Mouse (Mus musculus): Measurements from ENCODE around the gene Cd300lg. TPM values are rescaled to one million over a fixed set of nuclear protein-coding genes. Genes with fewer than 3 reads are reported as not detected.

Gene Cd300lg
- polyA plus RNA-seq, 1 experiment = 5.4 TPM

DNA sequence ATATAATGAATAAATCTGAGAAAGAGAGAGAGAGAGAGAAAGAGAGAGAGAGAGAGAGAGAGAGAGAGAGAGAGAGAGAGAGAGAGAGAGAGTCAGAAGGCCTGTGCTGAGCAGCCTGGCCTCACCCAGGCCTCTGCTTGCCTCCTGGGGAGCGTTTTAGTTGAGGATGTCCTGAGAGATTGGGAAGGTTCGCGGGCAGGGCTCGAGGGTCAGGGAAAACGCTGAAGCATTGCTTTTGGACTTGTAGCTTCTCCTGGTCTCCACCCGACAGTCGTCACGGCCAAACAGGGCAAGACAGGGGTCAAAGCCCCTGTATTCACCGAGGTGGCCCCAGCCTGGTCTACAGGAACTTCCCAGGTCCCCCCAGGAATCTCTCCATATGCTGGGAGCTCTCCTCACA, 5.3 kb downstream of the Cd300lg start:
- H3K27ac ChIP-seq (ENCODE audit: insufficient read depth, low read depth, low read length) = no peak overlapping the region

DNA sequence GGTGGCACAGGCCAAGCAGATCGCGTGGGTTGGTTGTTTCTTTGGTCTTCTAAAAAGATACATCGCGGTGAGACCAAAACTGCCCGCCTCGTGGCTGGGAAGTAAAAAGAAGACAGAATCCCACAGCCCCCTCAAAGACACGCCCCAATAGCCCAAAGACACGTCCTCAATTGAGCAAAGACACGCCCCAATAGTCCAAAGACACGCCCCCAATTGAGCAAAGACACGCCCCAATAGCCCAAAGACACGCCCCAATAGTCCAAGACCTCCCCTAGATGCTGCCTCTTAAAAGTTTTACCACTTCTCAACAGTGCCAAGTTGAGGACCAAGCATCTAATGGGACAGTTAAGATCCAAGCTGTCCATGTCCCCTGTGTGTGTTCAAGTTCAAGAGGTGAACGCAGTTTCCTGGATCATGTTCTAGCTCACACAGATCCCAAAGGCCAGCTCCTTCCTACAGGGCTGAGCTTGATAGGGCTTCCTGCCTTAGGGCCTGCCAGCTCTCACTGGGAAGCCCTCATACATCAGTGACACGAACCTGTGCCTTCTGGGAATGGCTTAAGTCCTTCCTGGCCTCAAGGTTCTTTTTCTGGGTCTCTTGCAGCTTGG, 8.7 kb downstream of the Cd300lg start:
- Histone ChIP-seq H3K4me1 (ENCODE audit: control insufficient read depth, insufficient read depth, insufficient read length, low read length) (peaks cover 2% of the 10 kb centered on the region; the same call in 1 of the 2 replicates), H3K27me3 (ENCODE audit: control insufficient read depth, insufficient read depth, low read length) (no peaks in the 10 kb centered on the region), H3K4me3 (ENCODE audit: low read depth, low read length) (no peak overlapping the region), H3K36me3 (ENCODE audit: control insufficient read depth, insufficient read depth, low read length) (no peaks in the 10 kb centered on the region), H3K27ac (ENCODE audit: insufficient read depth, low read depth, low read length) (no peak overlapping the region)
- TF ChIP-seq CTCF (IDR thresholded peaks at IDR 0.05; ENCODE audit: extremely low read depth, insufficient read length, insufficient replicate concordance, low read depth, low read length) (no peak), POLR2A (IDR thresholded peaks at IDR 0.05; ENCODE audit: low read depth, low read length) (no peak)
- 60% methylated on average over 14 of the region's 14 CpGs for WGBS

More for the DNA sequence above, 5.3 kb downstream of the Cd300lg start:
- TF ChIP-seq POLR2A (IDR thresholded peaks at IDR 0.05; ENCODE audit: low read depth, low read length) (no peak), CTCF (IDR thresholded peaks at IDR 0.05; ENCODE audit: extremely low read depth, insufficient read length, insufficient replicate concordance, low read depth, low read length) (no peak)
- WGBS = 82% methylated on average over 9 of the region's 9 CpGs
- Histone ChIP-seq H3K36me3 (ENCODE audit: control insufficient read depth, insufficient read depth, low read length) (no peaks in the 10 kb centered on the region), H3K4me1 (ENCODE audit: control insufficient read depth, insufficient read depth, insufficient read length, low read length) (no peaks in the 10 kb centered on the region), H3K4me3 (ENCODE audit: low read depth, low read length) (no peak overlapping the region), H3K27me3 (ENCODE audit: control insufficient read depth, insufficient read depth, low read length) (no peaks in the 10 kb centered on the region)

DNA sequence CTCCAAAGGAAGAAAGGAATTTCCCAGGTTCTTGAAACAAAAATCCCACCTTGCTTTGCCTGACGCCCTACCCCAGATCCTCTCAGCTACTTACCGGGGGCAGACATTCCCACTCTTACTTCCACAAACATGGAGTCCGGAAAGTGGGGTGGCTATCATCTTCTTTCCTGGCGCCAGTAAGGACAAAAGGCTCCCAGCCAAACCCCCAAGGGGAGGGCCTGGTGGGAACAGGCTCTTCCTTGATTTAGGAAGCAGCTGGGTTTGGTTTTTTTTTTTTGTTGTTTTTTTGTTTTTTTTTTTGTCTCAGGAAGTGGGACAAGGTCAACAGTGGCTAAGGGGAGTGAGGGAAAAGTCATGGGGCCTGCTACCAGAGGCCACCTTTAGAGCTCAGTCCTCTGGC, 10.2 kb downstream of the Cd300lg start:
- Histone ChIP-seq H3K4me1 (ENCODE audit: control insufficient read depth, insufficient read depth, insufficient read length, low read length) (peaks cover 2% of the 10 kb centered on the region; the same call in 1 of the 2 replicates), H3K27me3 (ENCODE audit: control insufficient read depth, insufficient read depth, low read length) (no peaks in the 10 kb centered on the region), H3K36me3 (ENCODE audit: control insufficient read depth, insufficient read depth, low read length) (no peaks in the 10 kb centered on the region), H3K4me3 (ENCODE audit: low read depth, low read length) (no peak overlapping the region; the same call in 1 of the 2 replicates), H3K27ac (ENCODE audit: insufficient read depth, low read depth, low read length) (peak overlapping the region; percentile 71)
- TF ChIP-seq POLR2A (IDR thresholded peaks at IDR 0.05; ENCODE audit: low read depth, low read length) (no peak), CTCF (IDR thresholded peaks at IDR 0.05; ENCODE audit: extremely low read depth, insufficient read length, insufficient replicate concordance, low read depth, low read length) (no peak)
- 70% methylated on average over 4 of the region's 4 CpGs for WGBS

DNA sequence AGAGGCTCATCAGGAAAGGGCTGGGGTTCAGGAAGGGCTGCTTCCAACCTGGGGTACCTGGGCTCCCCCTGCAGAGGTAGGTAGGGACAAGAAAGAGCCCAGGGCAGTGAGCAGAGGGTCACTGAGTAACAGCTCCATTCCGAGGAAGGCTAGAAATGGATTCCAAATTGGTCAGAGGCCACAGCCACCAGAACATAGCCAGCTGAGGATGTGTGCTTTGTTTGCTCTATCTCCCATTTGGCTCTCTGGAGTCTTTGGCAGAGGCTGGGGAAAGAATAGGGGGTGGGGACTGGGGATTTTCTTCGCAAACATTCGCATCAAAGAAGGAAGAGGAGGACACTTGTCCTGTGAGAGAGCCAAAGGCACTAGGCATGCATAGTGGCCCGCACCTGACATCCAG, 10.6 kb downstream of the Cd300lg start:
- Histone ChIP-seq H3K4me1 (ENCODE audit: control insufficient read depth, insufficient read depth, insufficient read length, low read length) (peaks cover 2% of the 10 kb centered on the region; the same call in 1 of the 2 replicates), H3K27me3 (ENCODE audit: control insufficient read depth, insufficient read depth, low read length) (no peaks in the 10 kb centered on the region), H3K27ac (ENCODE audit: insufficient read depth, low read depth, low read length) (peak overlapping the region; percentile 71), H3K36me3 (ENCODE audit: control insufficient read depth, insufficient read depth, low read length) (no peaks in the 10 kb centered on the region), H3K4me3 (ENCODE audit: low read depth, low read length) (no peak overlapping the region)
- TF ChIP-seq POLR2A (IDR thresholded peaks at IDR 0.05; ENCODE audit: low read depth, low read length) (no peak), CTCF (IDR thresholded peaks at IDR 0.05; ENCODE audit: extremely low read depth, insufficient read length, insufficient replicate concordance, low read depth, low read length) (no peak)
- 43% methylated on average over 4 of the region's 4 CpGs for WGBS

DNA sequence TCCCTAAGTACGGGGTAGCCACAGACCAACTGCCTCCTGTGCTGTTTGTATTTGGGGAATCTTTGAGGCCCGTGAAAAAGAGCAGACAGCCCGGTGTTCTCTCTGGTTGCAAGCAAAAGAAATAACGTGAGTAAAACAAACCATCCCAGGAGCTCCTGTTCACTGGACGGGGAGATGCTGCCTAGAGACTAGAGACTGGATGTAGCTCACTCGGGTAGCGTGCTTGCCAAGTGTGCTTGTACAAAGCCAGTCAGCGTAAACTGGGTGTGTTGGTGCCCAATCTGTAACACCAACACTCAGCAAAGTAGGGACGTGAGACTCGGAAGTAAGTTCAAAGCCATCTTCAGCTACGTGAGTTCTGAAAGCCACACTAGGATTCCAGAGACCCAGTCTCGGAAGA, 11.4 kb downstream of the Cd300lg start:
- Histone ChIP-seq H3K4me1 (ENCODE audit: control insufficient read depth, insufficient read depth, insufficient read length, low read length) (peaks cover 2% of the 10 kb centered on the region; the same call in 1 of the 2 replicates), H3K36me3 (ENCODE audit: control insufficient read depth, insufficient read depth, low read length) (no peaks in the 10 kb centered on the region), H3K4me3 (ENCODE audit: low read depth, low read length) (no peak overlapping the region), H3K27me3 (ENCODE audit: control insufficient read depth, insufficient read depth, low read length) (no peaks in the 10 kb centered on the region), H3K27ac (ENCODE audit: insufficient read depth, low read depth, low read length) (peak overlapping the region; percentile 42; the same call in 1 of the 2 replicates)
- WGBS = 79% methylated on average over 12 of the region's 12 CpGs
- TF ChIP-seq CTCF (IDR thresholded peaks at IDR 0.05; ENCODE audit: extremely low read depth, insufficient read length, insufficient replicate concordance, low read depth, low read length) (no peak), POLR2A (IDR thresholded peaks at IDR 0.05; ENCODE audit: low read depth, low read length) (no peak)

DNA sequence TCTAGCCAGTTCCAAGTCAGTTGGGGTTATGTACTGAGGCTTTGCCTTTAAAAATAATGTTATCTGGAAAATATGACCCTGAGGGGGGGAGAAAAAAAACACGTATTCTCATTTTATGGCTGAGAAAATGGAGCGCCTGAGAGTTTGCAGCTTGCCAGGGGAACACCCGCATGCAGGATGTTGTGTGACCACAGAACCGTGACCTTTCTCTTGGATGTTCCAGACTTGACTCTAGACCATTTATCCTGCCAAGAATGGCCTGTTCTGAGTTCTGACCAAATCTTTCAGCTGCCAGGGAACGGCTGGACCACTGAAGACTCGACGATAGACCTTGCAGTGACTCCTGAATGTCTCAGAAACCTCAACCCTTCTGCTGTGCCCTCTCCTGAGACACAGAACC, 11.9 kb downstream of the Cd300lg start:
- Histone ChIP-seq H3K4me1 (ENCODE audit: control insufficient read depth, insufficient read depth, insufficient read length, low read length) (peaks cover 2% of the 10 kb centered on the region; the same call in 1 of the 2 replicates), H3K27ac (ENCODE audit: insufficient read depth, low read depth, low read length) (no peak overlapping the region), H3K4me3 (ENCODE audit: low read depth, low read length) (no peak overlapping the region), H3K36me3 (ENCODE audit: control insufficient read depth, insufficient read depth, low read length) (no peaks in the 10 kb centered on the region), H3K27me3 (ENCODE audit: control insufficient read depth, insufficient read depth, low read length) (no peaks in the 10 kb centered on the region)
- TF ChIP-seq CTCF (IDR thresholded peaks at IDR 0.05; ENCODE audit: extremely low read depth, insufficient read length, insufficient replicate concordance, low read depth, low read length) (no peak), POLR2A (IDR thresholded peaks at IDR 0.05; ENCODE audit: low read depth, low read length) (no peak)
- WGBS = 54% methylated on average over 7 of the region's 7 CpGs

DNA sequence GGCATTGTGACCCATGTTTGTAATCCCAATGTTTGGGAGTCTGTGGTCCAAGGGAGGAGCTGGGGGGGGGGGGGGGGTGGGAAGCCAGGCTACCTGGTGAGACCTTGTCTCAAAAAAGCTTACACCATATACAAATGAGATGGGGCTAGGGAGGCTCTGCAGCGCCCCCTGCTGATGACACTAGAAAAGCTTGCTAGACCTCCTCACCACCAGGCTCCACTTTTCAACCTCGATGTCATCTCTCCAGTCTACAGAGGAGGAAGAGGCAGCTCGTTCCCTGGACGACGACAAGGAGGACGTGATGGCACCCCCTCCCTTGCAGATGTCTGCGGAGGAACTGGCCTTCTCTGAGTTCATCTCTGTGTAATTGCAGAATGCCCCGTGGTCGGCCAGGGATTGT, 12.5 kb downstream of the Cd300lg start:
- TF ChIP-seq CTCF (IDR thresholded peaks at IDR 0.05; ENCODE audit: extremely low read depth, insufficient read length, insufficient replicate concordance, low read depth, low read length) (peak; percentile 71; the same call in 1 of the 2 replicates), POLR2A (IDR thresholded peaks at IDR 0.05; ENCODE audit: low read depth, low read length) (no peak)
- WGBS = 22% methylated on average over 9 of the region's 9 CpGs
- H3K36me3 ChIP-seq (ENCODE audit: control insufficient read depth, insufficient read depth, low read length) = no peaks in the 10 kb centered on the region
- peaks cover 2% of the 10 kb centered on the region; the same call in 1 of the 2 replicates for H3K4me1 ChIP-seq (ENCODE audit: control insufficient read depth, insufficient read depth, insufficient read length, low read length)
- no peak overlapping the region for H3K27ac ChIP-seq (ENCODE audit: insufficient read depth, low read depth, low read length)
- no peak overlapping the region for H3K4me3 ChIP-seq (ENCODE audit: low read depth, low read length)
- no peaks in the 10 kb centered on the region for H3K27me3 ChIP-seq (ENCODE audit: control insufficient read depth, insufficient read depth, low read length)

Data from small intestine, adult 2 months (tissue).